Mouse (Mus musculus): Measurements from ENCODE around the gene U2af1l4.

GRCm38 (mm10) chr7:30612654-30613402 is 49.7 kb downstream of the U2af1l4 start, which contains the start of gene Upk1a:
- TF ChIP-seq CTCF (IDR thresholded peaks at IDR 0.05; ENCODE audit: low read depth, low read length), result no peak
- no peak for TF ChIP-seq POLR2A (IDR thresholded peaks at IDR 0.05; ENCODE audit: borderline replicate concordance, low read depth, low read length)

Measured in bone marrow macrophage, adult 2 months (primary cell).